Mouse (Mus musculus) kidney, adult 2 months (tissue): ENCODE data around the gene Gm10134.

Source experiments
- CTCF ChIP-seq: fragments of 200-500 bp; conservative IDR thresholded peaks from 2 replicates; pipeline ENCODE4 v1.5.1; 2011; ENCODE audit warnings: low read depth, mild to moderate bottlenecking, control low read depth, low read length, moderate library complexity, mixed read lengths; ENCODE audit not compliant: insufficient read depth, insufficient read length
- POLR2A ChIP-seq: fragments of 200-500 bp; IDR thresholded peaks from one replicate; pipeline ENCODE4 v1.6.1; 2011; ENCODE audit warnings: low read depth, low read length, control low read depth

DNA sequence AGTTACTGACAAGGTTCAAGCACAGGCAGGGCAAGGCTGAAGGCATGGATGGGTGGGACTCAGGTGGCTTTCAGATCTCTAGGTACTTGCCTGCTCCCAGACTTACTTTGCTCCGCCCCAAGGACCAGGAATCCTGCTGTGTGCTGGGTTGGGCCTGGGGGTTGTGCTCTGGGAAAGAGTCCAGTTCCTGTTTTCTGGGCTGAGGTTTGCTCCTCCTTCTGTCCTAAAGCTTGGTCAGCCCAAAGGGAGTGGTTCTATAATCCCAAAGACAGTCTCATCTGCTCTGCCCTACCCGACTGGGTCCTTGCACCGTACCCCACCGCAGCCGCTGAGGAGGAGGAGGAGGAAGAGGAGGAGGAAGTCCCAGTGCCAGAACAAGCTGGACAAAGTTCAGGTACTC is 9.2 kb upstream of the Gm10134 start, which contains the start of gene Gbgt1:
- TF ChIP-seq POLR2A (no peak), CTCF (no peak)
